Mouse (Mus musculus): ENCODE results near the gene Gm281.
A peak's percentile ranks its signal among the peaks of the same experiment; 100 is the strongest.

GRCm38 (mm10) chr14:13950401-13950800, 36.1 kb upstream of the Gm281 start:
- no peak for TF ChIP-seq POLR2A (IDR thresholded peaks at IDR 0.05; ENCODE audit: borderline replicate concordance, control insufficient read depth, low read depth, low read length)
- TF ChIP-seq CTCF (IDR thresholded peaks at IDR 0.05; ENCODE audit: control insufficient read depth, insufficient read depth, low read length): peak; percentile 75

All from bone marrow, adult 2 months (tissue).